Mouse (Mus musculus) CD4-positive helper T cell, adult 2 months (primary cell): Measurements from ENCODE around the gene Neurog2.
A peak's percentile ranks its signal among the peaks of the same experiment; 100 is the strongest.

Experiments
- DNase-seq: peaks from one replicate; pipeline ENCODE4 v3.0.0-alpha.2; 2012; ENCODE audit warnings: low read depth, missing footprints, low spot score

Neurog2 gene

DNA sequence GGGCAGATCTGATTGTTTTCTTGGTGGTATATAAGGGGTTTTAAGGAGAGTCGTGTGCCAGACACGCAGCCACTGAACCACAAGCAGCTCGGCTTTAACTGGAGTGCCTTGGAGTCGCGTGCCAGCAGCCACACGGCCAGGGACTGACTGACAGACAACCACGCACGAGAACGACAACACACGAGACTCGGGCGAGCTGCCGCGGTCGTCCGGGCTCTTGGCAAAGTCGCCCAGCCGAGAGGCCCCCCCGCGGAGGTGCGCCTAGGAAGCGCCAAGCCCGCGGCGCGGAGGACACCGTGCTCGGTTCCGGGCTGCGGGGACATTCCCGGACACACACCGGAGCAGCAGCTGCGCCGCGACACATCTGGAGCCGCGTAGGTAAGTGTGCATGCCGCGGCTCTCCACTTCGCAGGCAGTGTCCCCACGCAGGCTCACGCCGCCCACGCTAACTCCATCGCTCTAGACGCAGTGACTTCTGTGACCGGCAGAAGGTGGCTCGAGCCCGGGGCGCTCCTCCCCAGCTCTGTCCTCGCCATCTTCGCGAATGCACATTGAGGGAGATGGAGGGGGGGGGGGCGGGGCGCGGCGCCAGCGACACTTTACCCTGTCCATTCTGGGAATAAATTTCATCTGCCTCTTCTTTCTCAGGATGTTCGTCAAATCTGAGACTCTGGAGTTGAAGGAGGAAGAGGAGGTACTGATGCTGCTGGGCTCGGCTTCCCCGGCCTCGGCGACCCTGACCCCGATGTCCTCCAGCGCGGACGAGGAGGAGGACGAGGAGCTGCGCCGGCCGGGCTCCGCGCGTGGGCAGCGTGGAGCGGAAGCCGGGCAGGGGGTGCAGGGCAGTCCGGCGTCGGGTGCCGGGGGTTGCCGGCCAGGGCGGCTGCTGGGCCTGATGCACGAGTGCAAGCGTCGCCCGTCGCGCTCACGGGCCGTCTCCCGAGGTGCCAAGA, at the start of gene Neurog2:
Neurog2 (plus strand) TSS at position 56 of the 953 bp plus-strand sequence.
- DNase-seq: peak; percentile 56

GRCm38 (mm10) chr3:127597136-127597535, 35.8 kb upstream of the Neurog2 start:
- DNase-seq: no peak

DNA sequence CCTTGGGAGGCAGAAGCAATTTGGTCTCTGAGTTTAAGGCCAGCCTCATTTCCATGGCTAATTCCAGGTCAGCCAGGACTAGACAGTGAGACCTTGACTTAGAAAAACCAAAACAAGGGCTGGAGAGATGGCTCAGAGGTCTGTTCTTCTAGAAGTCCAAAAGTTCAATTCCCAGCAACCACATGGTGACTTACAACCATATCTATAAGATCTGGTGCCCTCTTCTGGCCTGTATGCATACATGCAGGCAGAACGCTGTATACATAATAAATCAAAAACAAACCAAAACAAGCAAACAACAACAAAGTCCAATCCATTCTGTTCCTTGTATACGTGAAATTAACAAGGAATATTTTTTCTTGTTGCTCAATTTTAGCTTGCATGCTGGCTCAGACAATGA, 24.8 kb upstream of the Neurog2 start:
- DNase-seq: peak; percentile 28

DNA sequence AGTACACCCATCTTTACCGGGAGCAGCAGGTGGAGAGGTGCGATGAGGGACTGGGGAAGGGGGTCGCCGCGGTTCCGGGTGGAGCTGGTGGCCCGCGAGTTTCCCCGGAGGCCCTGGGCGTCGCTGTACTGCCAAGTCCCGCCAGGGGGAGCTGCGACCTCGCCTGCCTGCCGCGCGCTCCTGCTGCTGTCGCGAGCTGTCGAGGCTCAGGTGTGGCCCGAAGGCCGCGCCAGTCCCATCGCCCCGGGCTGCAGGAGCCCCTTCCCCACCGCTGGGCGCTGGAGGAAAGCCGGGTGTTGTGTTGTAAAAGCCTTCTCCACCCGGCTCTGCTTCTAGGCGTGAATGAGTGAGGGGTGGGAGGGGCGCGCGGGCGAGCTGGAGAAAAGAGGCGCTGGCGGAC, 7.6 kb upstream of the Neurog2 start:
- peak; percentile 77 for DNase-seq

- DNase-seq: no peak
Observed at GRCm38 (mm10) chr3:127625701-127626399, 7.1 kb upstream of the Neurog2 start.

- DNase-seq: no peak
Observed at GRCm38 (mm10) chr3:127626524-127626923, 6.4 kb upstream of the Neurog2 start.

DNA sequence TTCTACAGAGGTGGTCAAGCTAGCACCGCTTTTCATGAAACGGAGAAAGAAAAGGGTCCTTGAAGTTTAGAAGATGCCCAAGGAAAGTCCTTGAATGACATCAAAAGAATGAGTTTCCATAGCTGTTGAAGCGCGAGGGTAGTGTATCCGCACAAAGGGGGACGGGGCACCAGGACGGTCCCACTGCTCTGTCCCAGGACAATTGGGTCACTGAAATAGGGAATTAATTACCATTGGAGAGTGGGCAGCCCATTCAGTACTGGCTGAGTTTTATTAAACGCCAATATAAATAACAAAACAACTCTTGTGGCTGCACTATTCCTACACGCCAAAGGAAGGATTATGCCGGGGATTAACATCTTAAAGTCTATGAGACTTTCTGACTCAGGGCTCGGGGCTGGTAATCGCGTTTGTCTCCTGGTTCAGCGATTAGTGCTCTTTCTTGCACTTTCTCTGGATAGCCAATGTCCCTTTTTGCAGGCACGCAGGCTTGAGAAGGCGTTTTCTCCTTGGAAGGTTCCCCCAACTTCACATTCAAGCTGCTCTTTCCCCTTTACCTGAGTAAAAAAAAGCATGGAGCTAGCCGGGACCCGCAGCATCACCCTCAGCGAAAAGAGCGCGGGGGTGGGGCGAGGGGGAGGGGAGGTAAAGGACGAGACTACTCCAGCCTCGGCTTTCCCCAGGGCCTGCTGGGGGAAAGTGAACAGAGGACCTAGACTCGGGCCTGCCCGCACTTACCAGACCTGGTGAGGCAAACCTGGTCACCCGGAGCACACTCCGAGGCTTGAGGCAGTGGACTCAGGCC, 5.6 kb upstream of the Neurog2 start:
- DNase-seq: no peak

GRCm38 (mm10) chr3:127627956-127628310, 5.0 kb upstream of the Neurog2 start:
- no peak for DNase-seq

DNA sequence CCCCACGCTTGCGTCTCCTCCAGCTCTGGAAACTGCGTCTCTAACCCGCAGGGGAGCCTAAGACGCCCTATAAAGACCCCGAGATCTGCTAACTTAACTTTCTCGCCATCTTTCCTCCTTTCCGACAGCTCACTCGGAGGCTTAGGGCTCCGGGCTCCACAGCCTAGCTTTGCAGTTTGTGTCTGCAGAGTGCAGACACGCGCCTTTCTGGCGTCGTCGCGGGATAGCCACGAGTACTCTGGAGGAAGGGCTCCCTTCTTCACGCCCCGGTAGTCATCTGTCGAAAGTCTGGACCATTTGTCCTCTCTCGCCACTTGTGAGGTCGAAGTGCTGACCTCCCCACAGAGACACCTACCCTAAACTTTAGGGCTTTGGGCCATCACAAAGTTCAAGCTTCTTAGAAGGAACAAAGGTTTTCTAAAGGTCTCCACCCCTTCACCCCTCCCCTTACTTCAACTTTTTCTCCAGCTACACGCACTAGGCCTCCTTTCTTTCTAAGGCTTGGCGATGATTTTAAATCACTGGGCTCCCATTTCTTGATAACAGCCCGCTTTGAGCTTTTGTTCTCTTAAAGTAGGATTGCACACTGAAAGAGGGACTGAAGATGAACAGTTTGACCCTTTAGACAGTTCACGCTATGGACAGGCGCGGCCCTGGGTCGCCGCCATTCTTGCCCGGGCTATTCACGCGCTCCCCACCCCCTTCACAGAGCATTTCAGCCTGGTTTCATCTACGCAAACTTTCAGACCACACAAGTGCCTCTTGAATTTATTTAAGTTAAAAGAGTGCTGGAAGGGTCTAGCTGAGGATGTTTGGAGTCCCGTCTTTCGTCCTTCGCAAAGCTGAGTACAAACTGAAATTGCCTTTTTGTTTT, 4.4 kb upstream of the Neurog2 start:
- no peak for DNase-seq

GRCm38 (mm10) chr3:127630190-127630589, 2.7 kb upstream of the Neurog2 start:
- DNase-seq: no peak

DNA sequence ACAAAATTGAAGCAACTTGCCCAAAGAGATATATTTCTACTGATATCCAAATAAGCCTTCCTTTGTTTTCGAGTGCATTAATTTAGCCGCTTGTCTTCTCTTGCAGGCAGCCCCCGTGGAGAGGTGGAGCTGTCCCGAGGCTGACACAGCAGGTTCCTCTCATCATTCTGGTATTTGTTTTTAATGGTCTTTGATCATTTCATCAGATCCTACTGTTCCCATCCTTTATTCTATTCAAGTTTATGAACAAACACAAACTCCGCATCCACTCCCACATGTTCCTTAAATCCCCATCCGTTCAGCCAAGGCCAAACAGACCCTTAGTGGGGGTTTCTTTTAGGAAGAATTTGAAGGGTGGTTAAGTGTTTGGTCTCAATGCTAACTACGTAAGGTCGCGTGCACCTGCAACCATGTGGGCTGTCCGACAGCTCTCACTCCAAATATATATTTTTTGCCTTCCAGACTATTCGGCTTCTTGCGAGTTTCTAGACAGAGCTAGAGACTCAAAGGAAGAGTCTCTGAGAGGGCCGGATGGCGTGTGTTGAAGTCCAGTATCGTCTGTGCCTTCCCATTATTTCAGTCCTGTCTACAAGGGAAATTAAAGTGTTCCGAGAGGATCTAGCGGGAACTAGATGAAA, 2.1 kb upstream of the Neurog2 start:
- no peak for DNase-seq

DNA sequence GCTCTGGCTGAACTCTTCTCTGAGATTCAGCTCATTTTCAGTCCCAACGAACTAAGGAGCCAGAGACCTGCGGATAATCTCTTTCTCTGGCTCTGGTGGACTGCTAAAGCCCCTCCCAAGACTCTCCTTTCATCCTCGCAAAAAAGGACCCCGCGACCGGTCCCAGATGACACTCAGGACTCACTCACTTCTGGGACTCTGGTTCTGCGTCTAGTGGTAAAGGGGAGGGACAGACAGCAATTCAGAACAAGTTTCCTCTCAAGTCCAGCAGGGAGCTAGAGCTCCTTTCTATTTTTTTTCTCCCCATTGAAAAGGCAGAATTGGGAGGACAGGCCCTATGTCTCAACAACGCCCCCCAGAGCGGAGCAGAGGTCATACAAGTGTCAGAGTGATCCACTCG, 1.4 kb upstream of the Neurog2 start:
- DNase-seq: no peak

- peak; percentile 36 for DNase-seq
Observed at GRCm38 (mm10) chr3:127632531-127632930, 404 bp upstream of the Neurog2 start.

GRCm38 (mm10) chr3:127634101-127634983, 1.4 kb downstream of the Neurog2 start:
- peak; percentile 77 for DNase-seq

- DNase-seq: no peak
Observed at GRCm38 (mm10) chr3:127634984-127635349, 2.0 kb downstream of the Neurog2 start.

DNA sequence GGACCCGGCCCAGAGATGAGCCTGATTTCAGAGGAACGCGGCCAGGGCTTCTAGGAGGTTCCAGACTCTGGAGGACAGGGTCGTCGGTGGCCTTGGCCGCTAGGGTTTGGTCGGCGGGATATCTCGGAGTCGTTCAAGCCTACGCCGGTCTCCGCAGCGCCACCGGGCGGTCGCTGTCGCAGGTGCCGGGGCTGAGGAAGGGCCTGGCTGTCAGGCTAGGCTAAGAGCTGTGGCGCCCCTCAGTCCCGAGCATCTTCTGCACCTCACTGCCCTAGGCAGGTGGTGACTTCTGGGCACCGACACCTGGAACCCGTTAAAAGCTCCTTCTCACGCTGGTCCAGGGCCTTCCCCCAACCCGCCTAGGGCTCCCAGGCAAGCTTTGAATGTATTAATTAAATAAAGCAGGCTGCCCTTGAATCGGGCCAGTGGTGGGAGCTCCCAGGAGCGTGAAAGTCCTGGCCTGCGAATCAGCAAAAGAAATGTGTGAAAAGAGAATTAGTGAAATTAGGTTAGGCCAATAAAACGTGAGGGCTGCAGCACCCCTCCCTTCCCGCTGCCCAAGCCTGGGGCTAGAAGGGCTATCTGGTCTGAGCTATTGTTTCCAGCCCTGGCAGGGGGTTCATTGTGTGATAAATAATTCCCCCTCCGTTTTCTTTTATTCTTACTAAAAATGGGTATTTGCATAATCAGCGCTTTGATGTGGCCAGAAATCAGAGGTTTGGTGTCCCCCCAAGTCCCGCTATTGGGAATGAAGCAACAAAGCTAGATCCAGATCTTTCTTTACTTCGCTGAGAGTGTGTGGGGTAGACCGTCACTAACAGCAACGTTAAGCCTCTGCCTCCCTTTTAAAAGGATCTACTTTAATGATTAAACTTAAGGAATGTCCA, 7.2 kb downstream of the Neurog2 start:
- DNase-seq: peak; percentile 57

DNA sequence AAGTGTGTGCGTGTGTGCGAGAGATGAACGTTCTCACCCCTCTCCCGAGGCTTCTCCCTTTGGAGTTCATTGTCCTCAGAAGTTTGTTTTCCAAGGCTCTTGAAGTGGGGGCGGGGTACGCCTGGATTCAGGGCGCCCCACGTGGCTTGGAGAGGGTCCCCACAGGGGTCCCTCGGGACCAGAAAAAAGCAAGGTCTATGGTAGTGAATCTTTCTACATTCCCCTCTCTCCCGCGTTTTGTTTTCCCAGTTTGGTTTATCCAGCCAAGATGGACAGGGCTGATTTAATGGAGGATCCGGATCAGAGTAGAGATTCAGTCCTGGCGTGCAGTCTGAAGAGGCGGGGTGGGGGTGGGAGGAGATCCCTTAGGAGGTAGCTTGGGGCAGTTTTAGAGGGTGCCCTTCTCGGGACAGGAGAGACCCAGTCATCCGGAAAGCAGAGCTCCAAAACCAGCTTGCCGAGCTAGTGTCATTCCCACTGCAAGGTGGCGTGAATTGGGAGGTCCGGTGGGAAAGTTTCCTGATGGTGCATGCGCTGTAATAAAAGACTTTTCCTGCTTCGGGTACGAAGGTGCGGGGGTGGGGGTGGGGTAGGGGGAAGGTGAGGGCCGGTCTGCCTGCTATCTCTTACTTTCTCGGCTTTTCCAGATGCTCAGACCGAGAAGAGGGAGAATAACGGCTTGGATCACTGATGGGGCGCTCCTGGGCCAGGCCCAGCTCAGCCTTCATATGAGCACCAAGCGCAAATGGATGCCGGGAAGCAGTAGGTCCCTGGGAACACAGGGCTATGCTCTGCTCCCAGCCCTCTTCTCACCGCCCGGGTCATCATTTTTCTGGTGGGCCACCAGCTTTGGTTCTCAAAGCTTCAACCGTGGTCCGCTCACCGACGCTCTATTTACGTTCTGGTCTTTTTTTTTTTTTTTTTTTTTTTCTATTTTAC, 8.1 kb downstream of the Neurog2 start:
- DNase-seq: no peak
